Mouse (Mus musculus) regulatory T cell (primary cell): Measurements from ENCODE around the gene Gm13695.
"Not testable (repeated sequence)": the region's sequence is repeated elsewhere in the genome, so short reads cannot be mapped to it uniquely, and the experiment has no call there.

Experiments used
- in situ Hi-C: fragments of 300-600 bp; cut with MboI, MseI; formaldehyde crosslinking; loops from one replicate; pipeline ENCODE4 v1.15.1; 2025; ENCODE audit warnings: high pct_unique_total_duplicates

The Gm13695 gene

GRCm38 (mm10) chr2:83967013-83967412 lies at the start of gene Gm13695:
Gm13695 (plus strand) TSS chr2:83967313.
- in situ Hi-C loops, result not testable (repeated sequence)

DNA sequence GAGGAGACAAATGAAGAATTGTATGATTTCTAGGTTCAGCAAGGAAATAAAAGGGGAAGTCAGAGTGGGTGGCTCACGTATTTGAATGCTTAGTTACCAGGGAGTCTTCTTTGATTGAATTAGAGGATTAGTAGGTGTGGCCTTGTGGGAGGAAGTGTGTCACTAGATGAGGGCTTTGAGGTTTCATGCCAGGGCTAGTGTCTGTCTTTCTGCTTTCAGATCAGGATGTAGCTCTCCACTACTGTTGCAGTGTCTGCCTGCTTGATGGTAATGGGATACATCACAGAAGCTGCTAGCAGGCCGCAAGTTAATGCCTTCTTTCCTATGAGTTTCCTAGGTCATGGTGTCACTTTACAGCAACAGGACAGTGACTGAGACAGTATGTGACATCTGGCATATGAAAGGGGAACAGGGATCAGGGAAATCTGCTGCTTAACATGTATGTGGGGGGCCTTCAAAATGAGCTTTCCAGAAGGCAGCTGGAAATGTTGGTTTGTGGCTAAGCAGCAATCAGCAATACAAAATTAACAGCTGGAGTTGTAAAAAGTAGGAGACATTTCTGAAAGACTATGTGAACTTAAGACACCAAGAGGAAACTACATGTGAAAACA lies 37.5 kb upstream of the Gm13695 start:
- in situ Hi-C loops, result loop anchor here (10.0 kb wide), 1 partner anchor 55 kb away; the partner anchor contains the start of gene Gm13697

DNA sequence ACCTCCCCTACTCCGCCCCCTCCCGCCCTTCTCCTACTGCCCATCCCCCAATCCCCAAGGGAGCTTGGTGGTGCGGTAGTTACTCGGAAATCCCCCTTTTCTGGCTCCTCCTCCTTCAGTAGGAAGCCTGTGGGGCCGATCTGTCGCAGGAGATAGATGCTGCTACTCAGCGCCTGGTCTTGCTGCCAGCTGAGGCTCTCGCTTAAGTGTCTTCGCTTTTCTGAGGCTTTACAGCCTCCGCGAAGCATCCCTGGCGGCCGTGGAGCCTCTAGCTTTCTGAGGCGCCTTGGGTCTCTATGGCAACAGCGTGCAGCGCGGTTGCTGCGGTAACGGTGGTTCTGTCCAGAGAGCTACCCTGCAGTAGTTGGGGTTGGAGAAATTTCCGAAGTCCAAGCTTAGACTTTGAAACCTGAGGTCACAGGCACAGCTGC lies 26.2 kb upstream of the Gm13695 start, which contains the start of gene Zswim2:
Gene Zswim2, minus strand, starts transcription at position 298 of the 431 bp plus-strand sequence.
- in situ Hi-C loops, result no loop called here

GRCm38 (mm10) chr2:83941378-83941777 lies 25.7 kb upstream of the Gm13695 start:
- in situ Hi-C loops, result no loop called here

- in situ Hi-C loops, result no loop called here
Measured at GRCm38 (mm10) chr2:83941792-83942191, 25.3 kb upstream of the Gm13695 start.

DNA sequence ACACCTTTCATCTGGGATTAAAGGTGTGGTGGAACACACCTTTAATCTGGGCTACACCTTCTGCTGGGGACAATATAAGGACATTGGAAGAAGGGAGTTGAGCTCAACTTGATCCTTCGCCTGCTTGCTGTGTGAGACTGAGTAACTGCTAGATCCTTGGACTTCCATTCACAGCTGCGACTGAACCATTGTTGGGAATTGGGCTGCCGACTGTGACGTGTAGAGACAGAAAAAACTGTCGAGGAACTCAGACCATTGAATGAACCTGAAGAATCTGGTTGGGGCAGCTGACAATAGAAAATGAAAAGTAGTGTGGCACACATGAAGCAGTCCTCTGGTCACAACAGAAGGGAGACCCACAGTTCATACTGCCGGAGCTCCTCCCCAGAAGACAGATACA lies 11.7 kb upstream of the Gm13695 start, which contains the start of gene Gm13698:
Gene Gm13698, plus strand, starts transcription at position 301 of the 400 bp plus-strand sequence.
- in situ Hi-C loops, result loop anchor here (5.0 kb wide), 1 partner anchor 47 kb away; no protein-coding TSS in a partner anchor

DNA sequence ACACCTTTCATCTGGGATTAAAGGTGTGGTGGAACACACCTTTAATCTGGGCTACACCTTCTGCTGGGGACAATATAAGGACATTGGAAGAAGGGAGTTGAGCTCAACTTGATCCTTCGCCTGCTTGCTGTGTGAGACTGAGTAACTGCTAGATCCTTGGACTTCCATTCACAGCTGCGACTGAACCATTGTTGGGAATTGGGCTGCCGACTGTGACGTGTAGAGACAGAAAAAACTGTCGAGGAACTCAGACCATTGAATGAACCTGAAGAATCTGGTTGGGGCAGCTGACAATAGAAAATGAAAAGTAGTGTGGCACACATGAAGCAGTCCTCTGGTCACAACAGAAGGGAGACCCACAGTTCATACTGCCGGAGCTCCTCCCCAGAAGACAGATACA lies 5.9 kb upstream of the Gm13695 start, which contains the start of gene Gm13693:
Gene Gm13693, plus strand, starts transcription at position 301 of the 400 bp plus-strand sequence.
- in situ Hi-C loops, result not testable (repeated sequence)

- in situ Hi-C loops, result not testable (repeated sequence)
Measured at GRCm38 (mm10) chr2:83972823-83973222, 5.7 kb downstream of the Gm13695 start, which contains the start of gene Gm13696. Gm13696 (plus strand) TSS chr2:83973123.

GRCm38 (mm10) chr2:83978633-83979032 lies 11.5 kb downstream of the Gm13695 start, which contains the start of gene Gm13694:
Gm13694 (plus strand) TSS chr2:83978933.
- in situ Hi-C loops, result not testable (repeated sequence)

DNA sequence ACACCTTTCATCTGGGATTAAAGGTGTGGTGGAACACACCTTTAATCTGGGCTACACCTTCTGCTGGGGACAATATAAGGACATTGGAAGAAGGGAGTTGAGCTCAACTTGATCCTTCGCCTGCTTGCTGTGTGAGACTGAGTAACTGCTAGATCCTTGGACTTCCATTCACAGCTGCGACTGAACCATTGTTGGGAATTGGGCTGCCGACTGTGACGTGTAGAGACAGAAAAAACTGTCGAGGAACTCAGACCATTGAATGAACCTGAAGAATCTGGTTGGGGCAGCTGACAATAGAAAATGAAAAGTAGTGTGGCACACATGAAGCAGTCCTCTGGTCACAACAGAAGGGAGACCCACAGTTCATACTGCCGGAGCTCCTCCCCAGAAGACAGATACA lies 17.3 kb downstream of the Gm13695 start, which contains the start of gene Gm13697:
Gene Gm13697, plus strand, starts transcription at position 301 of the 400 bp plus-strand sequence.
- in situ Hi-C loops, result loop anchor here (10.0 kb wide), 1 partner anchor 50 kb away; no protein-coding TSS in a partner anchor

- in situ Hi-C loops, result not testable (repeated sequence)
Measured at GRCm38 (mm10) chr2:83990253-83990652, 23.1 kb downstream of the Gm13695 start, which contains the start of gene Gm13691. Gm13691 (plus strand) TSS chr2:83990553.

DNA sequence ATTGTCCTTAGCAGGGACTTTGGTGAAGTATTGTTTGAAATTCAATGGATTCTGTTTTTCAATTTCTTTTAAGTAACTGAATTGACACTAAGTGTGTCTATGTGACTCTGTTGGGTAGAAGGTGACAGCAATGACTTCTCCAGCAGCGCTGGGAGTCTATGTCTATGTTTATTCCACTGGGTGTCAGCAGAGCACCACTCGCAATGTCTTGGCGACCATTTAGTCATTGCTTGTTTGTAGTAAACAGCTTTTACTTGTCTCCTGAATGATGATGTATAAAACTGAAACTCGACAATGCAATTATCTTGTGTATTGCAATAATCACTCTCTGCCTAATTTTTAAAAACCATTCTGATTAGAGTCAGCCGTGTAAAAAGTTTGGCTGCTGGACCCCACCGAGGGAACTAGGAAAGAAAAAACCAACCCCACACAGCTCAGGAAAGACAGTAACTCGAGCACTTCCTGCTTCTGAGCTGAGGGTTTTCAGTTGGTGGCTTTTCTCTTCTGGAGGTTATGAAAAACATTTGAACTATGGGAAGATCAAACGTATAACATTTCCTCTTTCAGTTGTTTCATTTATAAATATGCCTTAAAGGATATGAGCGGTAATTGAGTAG lies 26.6 kb downstream of the Gm13695 start:
- in situ Hi-C loops, result not testable (repeated sequence)

GRCm38 (mm10) chr2:83994526-83994925 lies 27.4 kb downstream of the Gm13695 start:
- in situ Hi-C loops, result not testable (repeated sequence)

GRCm38 (mm10) chr2:84008913-84009312 lies 41.8 kb downstream of the Gm13695 start:
- in situ Hi-C loops, result no loop called here

DNA sequence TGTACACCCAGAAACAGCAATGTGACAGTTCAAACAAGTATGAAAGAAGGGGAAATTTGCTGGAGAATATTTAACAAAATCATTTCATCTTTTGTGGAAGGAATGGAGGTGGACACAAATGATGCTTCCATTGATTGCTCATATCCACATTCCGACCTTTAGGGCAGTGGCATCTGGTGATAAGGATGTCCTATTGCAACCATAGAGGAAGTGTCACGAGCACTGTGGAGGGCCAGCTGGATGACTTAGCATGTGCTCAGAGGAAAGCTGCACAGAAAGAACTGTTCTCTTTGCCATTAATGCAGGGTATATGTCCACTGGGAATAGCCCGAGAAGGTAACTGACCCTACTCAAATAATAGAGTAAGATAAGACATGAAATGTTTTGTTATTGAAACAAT lies 42.7 kb downstream of the Gm13695 start:
- in situ Hi-C loops, result no loop called here

- in situ Hi-C loops, result no loop called here
Measured at GRCm38 (mm10) chr2:84014572-84014971, 47.5 kb downstream of the Gm13695 start.

DNA sequence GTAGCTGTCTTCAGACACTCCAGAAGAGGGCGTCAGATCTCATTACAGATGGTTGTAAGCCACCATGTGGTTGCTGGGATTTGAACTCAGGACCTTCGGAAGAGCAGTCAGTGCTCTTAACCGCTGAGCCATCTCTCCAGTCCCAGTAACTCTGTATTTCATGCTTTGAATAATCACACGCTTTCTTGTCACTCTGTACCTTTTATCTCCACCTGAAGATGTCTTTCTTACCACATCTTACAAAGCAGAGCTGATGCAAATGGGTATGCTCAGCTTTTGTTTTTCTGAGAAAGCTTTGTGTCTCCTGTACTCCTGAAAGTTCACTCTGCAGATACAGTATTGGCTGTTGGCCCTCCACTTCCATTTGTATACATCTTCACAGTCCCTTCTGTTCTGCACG lies 49.2 kb downstream of the Gm13695 start:
- in situ Hi-C loops, result not testable (repeated sequence)

- in situ Hi-C loops, result no loop called here
Measured at GRCm38 (mm10) chr2:84018330-84018729, 51.2 kb downstream of the Gm13695 start.
